Mouse (Mus musculus) NIH3T3 (cell line): ENCODE results near the gene Gcnt2.
"Not testable (repeated sequence)": the region's sequence is repeated elsewhere in the genome, so short reads cannot be mapped to it uniquely, and the experiment has no call there.

Experiments
- DNase-seq: peaks from one replicate; pipeline ENCODE4 v3.0.0-alpha.2; 2012; ENCODE audit warnings: low read depth

Gene Gcnt2

GRCm38 (mm10) chr13:40998537-40998936 lies 139.0 kb downstream of the Gcnt2 start:
- DNase-seq, result not testable (repeated sequence)

- peak; percentile 72 for DNase-seq
Measured at GRCm38 (mm10) chr13:41000140-41000925, 140.8 kb downstream of the Gcnt2 start.

GRCm38 (mm10) chr13:41000926-41001639 lies 141.5 kb downstream of the Gcnt2 start, which contains the start of gene Pak1ip1:
Gene Pak1ip1 (plus strand): TSS chr13:41001023.
- DNase-seq, result peak; percentile 94

- no peak for DNase-seq
Measured at GRCm38 (mm10) chr13:41002001-41002400, 142.4 kb downstream of the Gcnt2 start.

- no peak for DNase-seq
Measured at GRCm38 (mm10) chr13:41006244-41006643, 146.7 kb downstream of the Gcnt2 start.

GRCm38 (mm10) chr13:41008271-41008670 lies 148.7 kb downstream of the Gcnt2 start:
- no peak for DNase-seq

GRCm38 (mm10) chr13:41008946-41009345 lies 149.4 kb downstream of the Gcnt2 start:
- peak; percentile 19 for DNase-seq
